Mouse (Mus musculus): ENCODE results near the gene Abhd5.
A peak's percentile ranks its signal among the peaks of the same experiment; 100 is the strongest.

Abhd5 gene

DNA sequence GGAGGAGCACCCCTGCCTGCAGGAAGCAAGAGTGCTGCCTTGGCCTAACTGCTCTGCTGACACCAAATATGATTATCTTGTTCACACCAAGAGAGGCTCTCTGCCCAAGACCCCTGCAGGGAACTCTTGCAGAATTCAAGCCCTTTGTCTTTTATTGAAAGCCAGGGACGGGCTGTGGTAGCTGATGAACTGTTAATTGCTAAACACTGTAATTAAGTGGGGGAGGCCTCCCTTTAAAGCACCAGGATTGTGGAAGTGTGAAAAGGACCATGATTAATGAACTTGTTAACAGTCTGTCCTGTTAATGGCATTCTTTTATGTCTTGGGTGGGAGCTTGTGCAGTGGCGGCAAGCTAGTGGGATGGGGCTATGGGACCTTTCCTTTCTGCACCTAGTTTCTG is 65.2 kb downstream of the Abhd5 start:
- DNase-seq: no peak

- no peak for DNase-seq
These were observed 68.9 kb downstream of the Abhd5 start for GRCm38 (mm10) chr9:122420195-122420756.

- DNase-seq: peak; percentile 67
These were observed 69.7 kb downstream of the Abhd5 start for GRCm38 (mm10) chr9:122420772-122421764.

DNA sequence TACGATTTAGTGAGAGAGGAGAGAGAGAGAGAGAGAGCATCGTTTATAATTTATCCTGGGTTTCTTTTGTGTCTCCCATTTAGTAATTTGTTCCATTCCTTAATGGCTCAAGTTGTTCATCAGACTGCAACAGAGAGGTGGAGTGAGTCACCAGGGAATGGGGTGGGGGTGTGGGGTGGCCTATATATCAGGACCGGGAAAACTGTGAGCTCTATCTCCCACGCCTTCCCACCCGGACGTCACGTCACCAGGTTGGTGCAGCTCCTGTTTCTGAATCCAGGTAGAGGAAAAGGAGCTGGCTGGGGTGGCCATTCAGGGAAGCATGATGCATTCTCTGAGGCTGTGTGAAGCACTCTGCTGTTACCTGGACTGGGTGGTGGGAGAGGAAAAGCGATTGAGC is 70.5 kb downstream of the Abhd5 start:
- no peak for DNase-seq

GRCm38 (mm10) chr9:122422706-122423105 is 71.3 kb downstream of the Abhd5 start:
- DNase-seq: no peak

GRCm38 (mm10) chr9:122423146-122423545 is 71.7 kb downstream of the Abhd5 start:
- no peak for DNase-seq

GRCm38 (mm10) chr9:122424941-122425608 is 73.7 kb downstream of the Abhd5 start:
- DNase-seq: peak; percentile 21

GRCm38 (mm10) chr9:122429058-122429649 is 77.7 kb downstream of the Abhd5 start:
- peak; percentile 8 for DNase-seq

- DNase-seq: no peak
These were observed 78.3 kb downstream of the Abhd5 start for GRCm38 (mm10) chr9:122429685-122430084.
